Comparison of ENCODE assay signal across 12 mouse cellular contexts in genomic region chr13:119648891-119649698, GRCm38 (mm10). TPM values are rescaled to one million over a fixed set of nuclear protein-coding genes. Genes with fewer than 3 reads are reported as not detected.
DNase-seq lines count a peak whose midpoint lies in the region; ATAC-seq lines count a peak whose summit lies in the region.
"Had no signal": no experiment of that assay in that cellular context is flagged by ENCODE, and none has a peak within 500 bp of the region (broad histone marks: within the 10 kb centered on the region; RNA-seq: fewer than 3 reads in every experiment).

No protein-coding gene starts in this region.

- H3K4me3 ChIP-seq in hindbrain, embryonic 13.5 days, result no peak overlapping the region
- H3K4me3 ChIP-seq in hindbrain, embryonic 10.5 days, result no peak overlapping the region
- no peak overlapping the region for H3K4me3 ChIP-seq in forebrain, embryonic 16.5 days (replicated peaks; ENCODE audit: low read length)

- no peak for DNase-seq in hindbrain, embryonic 10.5 days (ENCODE audit: low spot score)
- peak; percentile 62 for DNase-seq in ES-CJ7 (ENCODE audit: low read depth, low spot score)
- DNase-seq in left cerebral cortex, postnatal 25 days (ENCODE audit: low spot score in 2 of 2), result peak; percentile 63 to 88
- no peak for DNase-seq in gastrocnemius, postnatal 14 days
- no peak for DNase-seq in spleen, postnatal 36 days (ENCODE audit: low spot score in 2 of 2)
- no peak for DNase-seq in cerebellum, adult 11-12 months
- DNase-seq: adrenal gland, adult 8-10 months had no signal

- ATAC-seq in hindbrain, embryonic 13.5 days (ENCODE audit: low FRiP score), result peak; percentile 73
- peak; percentile 67 for ATAC-seq in forebrain, embryonic 16.5 days

- H3K4me1 ChIP-seq in hindbrain, embryonic 13.5 days (replicated peaks), result peaks cover 4% of the 10 kb centered on the region; the same call in 1 of the 2 replicates
- no peaks in the 10 kb centered on the region for H3K4me1 ChIP-seq in hindbrain, embryonic 10.5 days (replicated peaks)
- H3K4me1 ChIP-seq in forebrain, embryonic 16.5 days (replicated peaks; ENCODE audit: control insufficient read depth, insufficient read depth, low read length), result peaks cover 3% of the 10 kb centered on the region; the same call in 1 of the 2 replicates

- H3K27me3 ChIP-seq in hindbrain, embryonic 13.5 days, result no peaks in the 10 kb centered on the region
- no peaks in the 10 kb centered on the region for H3K27me3 ChIP-seq in hindbrain, embryonic 10.5 days (ENCODE audit: insufficient read depth, poor library complexity, severe bottlenecking)
- H3K27me3 ChIP-seq in forebrain, embryonic 16.5 days (replicated peaks; ENCODE audit: control insufficient read depth, insufficient read depth, low read length), result no peaks in the 10 kb centered on the region
- H3K27me3 ChIP-seq: CH12.LX had no signal

- no peaks in the 10 kb centered on the region for H3K36me3 ChIP-seq in hindbrain, embryonic 13.5 days
- no peaks in the 10 kb centered on the region for H3K36me3 ChIP-seq in hindbrain, embryonic 10.5 days
- H3K36me3 ChIP-seq in forebrain, embryonic 16.5 days (ENCODE audit: control insufficient read depth, insufficient read depth), result no peaks in the 10 kb centered on the region

- peak overlapping the region; percentile 17; the same call in 1 of the 2 replicates for H3K4me2 ChIP-seq in hindbrain, embryonic 13.5 days
- 0 out of 2 replicates have a peak overlapping the region, but pooled peaks have one; percentile 1 for H3K4me2 ChIP-seq in forebrain, embryonic 16.5 days (ENCODE audit: low read length)

- H3K9me3 ChIP-seq in hindbrain, embryonic 13.5 days, result no peaks in the 10 kb centered on the region
- H3K9me3 ChIP-seq in hindbrain, embryonic 10.5 days, result no peaks in the 10 kb centered on the region
- no peaks in the 10 kb centered on the region for H3K9me3 ChIP-seq in forebrain, embryonic 16.5 days (ENCODE audit: control insufficient read depth, low read length)

- H3K9ac ChIP-seq in hindbrain, embryonic 13.5 days, result no peak overlapping the region
- no peak overlapping the region for H3K9ac ChIP-seq in forebrain, embryonic 16.5 days (replicated peaks; ENCODE audit: low read depth, low read length)

- peak overlapping the region; percentile 81 for H3K27ac ChIP-seq in hindbrain, embryonic 13.5 days
- H3K27ac ChIP-seq in hindbrain, embryonic 10.5 days, result no peak overlapping the region; the same call in 1 of the 2 replicates
- peak overlapping the region; percentile 31; the same call in 1 of the 2 replicates for H3K27ac ChIP-seq in forebrain, embryonic 16.5 days (ENCODE audit: low read length)

- intact Hi-C loops in left cerebral cortex, postnatal 25 days (cut with DNase I), result no loop called here
- intact Hi-C loops in gastrocnemius, postnatal 14 days (cut with DNase I; ENCODE audit: low total_unique reads), result loop anchor here (10.0 kb wide), 2 partner anchors 86 to 156 kb away; no protein-coding TSS in a partner anchor

- 59% methylated on average over 15 of the region's 15 CpGs for WGBS in hindbrain, embryonic 13.5 days
- WGBS in hindbrain, embryonic 10.5 days, result 66% methylated on average over 15 of the region's 15 CpGs
- 46% methylated on average over 15 of the region's 15 CpGs for WGBS in forebrain, embryonic 16.5 days

RNA-seq across cellular contexts. Expression of gene Ccl28, which starts 25.5 kb away (rescaled TPM):
- polyA plus RNA-seq in hindbrain, embryonic 13.5 days (2015; fragmentation: Nextera tagmentation; extraction: Ambion mirVana), result 0.30 and 0.49 TPM in 2 replicates
- 0.07 and 0.09 TPM in 2 replicates for polyA plus RNA-seq in hindbrain, embryonic 10.5 days (2016; fragmentation: Nextera tagmentation; extraction: Ambion mirVana)
- polyA plus RNA-seq in forebrain, embryonic 16.5 days (2015; fragmentation: Nextera tagmentation; extraction: Ambion mirVana), result 0.10 and 0.13 TPM in 2 replicates
- total RNA-seq in left cerebral cortex, postnatal 25 days (2021), result 1 to 10 TPM; 1.0 to 1.1 TPM
- total RNA-seq in gastrocnemius, postnatal 14 days (2021), result under 1 TPM; 0.16 to 0.27 TPM
- polyA plus RNA-seq: embryonic facial prominence, embryonic 11.5 days; neural tube, embryonic 11.5 days had no signal

RNA-seq across cellular contexts. Expression of gene Hmgcs1, which starts 41.1 kb away (rescaled TPM):
- polyA plus RNA-seq in hindbrain, embryonic 13.5 days (2015; fragmentation: Nextera tagmentation; extraction: Ambion mirVana), result 423 and 434 TPM in 2 replicates
- 342 and 383 TPM in 2 replicates for polyA plus RNA-seq in hindbrain, embryonic 10.5 days (2016; fragmentation: Nextera tagmentation; extraction: Ambion mirVana)
- polyA plus RNA-seq in forebrain, embryonic 16.5 days (2015; fragmentation: Nextera tagmentation; extraction: Ambion mirVana), result 461 and 470 TPM in 2 replicates
- total RNA-seq in left cerebral cortex, postnatal 25 days (2021), result 100 to 1,000 TPM; 301 to 304 TPM
- total RNA-seq in gastrocnemius, postnatal 14 days (2021), result 10 to 100 TPM; 32.3 to 49.3 TPM

Comparison
In these comparisons a context has a peak if more than half of its experiments do, and no peak if none do; other contexts are left out.
1. DNase-seq: peak in ES-CJ7 (single experiment) and left cerebral cortex, postnatal 25 days (2 of 2); none in hindbrain, embryonic 10.5 days (single experiment), gastrocnemius, postnatal 14 days (single experiment), spleen, postnatal 36 days (0 of 2) and cerebellum, adult 11-12 months (single experiment).